Mouse (Mus musculus) hindlimb bud, embryonic 11.5 days (tissue): Measurements from ENCODE around the gene N4bp1.

ENCODE experiments used
- DNase-seq: peaks from one replicate; pipeline ENCODE4 v3.0.0-alpha.2; 2012; ENCODE audit warnings: low read depth, low spot score; ENCODE audit errors: extremely low spot score

N4bp1 gene

GRCm38 (mm10) chr8:86826538-86826937 lies 58.5 kb downstream of the N4bp1 start:
- DNase-seq = no peak

- DNase-seq = no peak
These were observed 59.2 kb downstream of the N4bp1 start for GRCm38 (mm10) chr8:86825674-86826448.

- DNase-seq = no peak
These were observed 60.3 kb downstream of the N4bp1 start for GRCm38 (mm10) chr8:86824735-86825134.

GRCm38 (mm10) chr8:86820756-86821201 lies 64.3 kb downstream of the N4bp1 start:
- peak; percentile 41 for DNase-seq

GRCm38 (mm10) chr8:86820186-86820755 lies 64.8 kb downstream of the N4bp1 start:
- DNase-seq = no peak

GRCm38 (mm10) chr8:86819426-86819825 lies 65.6 kb downstream of the N4bp1 start:
- DNase-seq = no peak

- DNase-seq = no peak
These were observed 75.8 kb downstream of the N4bp1 start for GRCm38 (mm10) chr8:86808990-86809960.

GRCm38 (mm10) chr8:86808239-86808638 lies 76.8 kb downstream of the N4bp1 start:
- DNase-seq = no peak

- no peak for DNase-seq
These were observed 83.1 kb downstream of the N4bp1 start for GRCm38 (mm10) chr8:86801988-86802387.

GRCm38 (mm10) chr8:86800966-86801365 lies 84.1 kb downstream of the N4bp1 start:
- no peak for DNase-seq

- DNase-seq = no peak
These were observed 86.9 kb downstream of the N4bp1 start for GRCm38 (mm10) chr8:86798141-86798540.

GRCm38 (mm10) chr8:86797705-86798104 lies 87.4 kb downstream of the N4bp1 start:
- DNase-seq = no peak

- no peak for DNase-seq
These were observed 90.3 kb downstream of the N4bp1 start for GRCm38 (mm10) chr8:86794716-86795115.

GRCm38 (mm10) chr8:86791542-86791941 lies 93.5 kb downstream of the N4bp1 start:
- no peak for DNase-seq

- no peak for DNase-seq
These were observed 95.5 kb downstream of the N4bp1 start for GRCm38 (mm10) chr8:86789576-86789975.

GRCm38 (mm10) chr8:86787891-86788420 lies 97.1 kb downstream of the N4bp1 start:
- DNase-seq = no peak

- no peak for DNase-seq
These were observed 98.6 kb downstream of the N4bp1 start for GRCm38 (mm10) chr8:86786498-86786897.

GRCm38 (mm10) chr8:86781094-86781493 lies 104.0 kb downstream of the N4bp1 start:
- DNase-seq = no peak

GRCm38 (mm10) chr8:86779207-86779606 lies 105.9 kb downstream of the N4bp1 start:
- DNase-seq = no peak

GRCm38 (mm10) chr8:86769945-86770715 lies 114.9 kb downstream of the N4bp1 start:
- DNase-seq = no peak
